Mouse (Mus musculus) erythroblast, embryonic 14.5 days (primary cell): ENCODE measurements around the gene Lnx2. TPM values are rescaled to one million over a fixed set of nuclear protein-coding genes. Genes with fewer than 3 reads are reported as not detected.

Experiments
- H3K27me3 ChIP-seq: 2 replicates; pipeline ENCODE4 v1.6.1; 2012; ENCODE audit warnings: inconsistent platforms; ENCODE audit not compliant: control insufficient read depth
- H3K36me3 ChIP-seq: 2 replicates; pipeline ENCODE4 v1.6.1; 2012; ENCODE audit warnings: mild to moderate bottlenecking, inconsistent platforms; ENCODE audit not compliant: control insufficient read depth
- H3K4me1 ChIP-seq: 2 replicates; pipeline ENCODE4 v1.6.1; 2012; ENCODE audit warnings: inconsistent platforms; ENCODE audit not compliant: control insufficient read depth
- H3K4me3 ChIP-seq: replicated peaks from 2 replicates; pipeline ENCODE3; 2012; ENCODE audit warnings: moderate library complexity, mild to moderate bottlenecking, inconsistent platforms
- H3K9me3 ChIP-seq: 2 replicates; pipeline ENCODE4 v1.6.1; 2012; ENCODE audit warnings: low read length, inconsistent platforms, mixed read lengths; ENCODE audit not compliant: control insufficient read depth
- GATA1 ChIP-seq: IDR thresholded peaks from 2 replicates; pipeline ENCODE4 v1.6.1; 2012; ENCODE audit warnings: low read length, inconsistent platforms, mixed read lengths
- TAL1 ChIP-seq: IDR thresholded peaks from 3 replicates; pipeline ENCODE4 v1.6.1; 2012; ENCODE audit warnings: low read length, inconsistent platforms, mixed read lengths
- polyA plus RNA-seq: library from polyadenylated mRNA; stranded (reverse); fragments of >175 nt; gene quantifications from 2 replicates; pipeline ENCODE4 v1.2.3, GENCODE M21; 2012

The Lnx2 gene
- polyA plus RNA-seq, result 0.10 and 0.14 TPM in 2 replicates

GRCm38 (mm10) chr5:147076026-147076798, at the start of gene Lnx2:
Gene Lnx2 (minus strand): TSS chr5:147076586.
- Histone ChIP-seq H3K27me3 (no peaks in the 10 kb centered on the region), H3K9me3 (no peaks in the 10 kb centered on the region), H3K4me1 (peaks cover 62% of the 10 kb centered on the region), H3K4me3 (peak within 1 kb of the TSS; percentile 92), H3K36me3 (peaks cover 20% of the 10 kb centered on the region)
- TF ChIP-seq TAL1 (no peak), GATA1 (no peak)

- TF ChIP-seq TAL1 (no peak), GATA1 (no peak)
- Histone ChIP-seq H3K4me3 (no peak overlapping the region), H3K9me3 (peaks cover 3% of the 10 kb centered on the region), H3K4me1 (peaks cover 4% of the 10 kb centered on the region; the same call in 1 of the 2 replicates), H3K27me3 (no peaks in the 10 kb centered on the region), H3K36me3 (no peaks in the 10 kb centered on the region)
Observed at GRCm38 (mm10) chr5:147125542-147126185, 49.3 kb upstream of the Lnx2 start.

- peaks cover 4% of the 10 kb centered on the region; the same call in 1 of the 2 replicates for H3K4me1 ChIP-seq
- H3K36me3 ChIP-seq, result no peaks in the 10 kb centered on the region
- peaks cover 3% of the 10 kb centered on the region for H3K9me3 ChIP-seq
- H3K4me3 ChIP-seq, result no peak overlapping the region
- TF ChIP-seq GATA1, result no peak
- no peak for TF ChIP-seq TAL1
- H3K27me3 ChIP-seq, result no peaks in the 10 kb centered on the region
Observed at GRCm38 (mm10) chr5:147124794-147125193, 48.4 kb upstream of the Lnx2 start.

- Histone ChIP-seq H3K9me3 (peaks cover 5% of the 10 kb centered on the region), H3K4me1 (peaks cover 4% of the 10 kb centered on the region; the same call in 1 of the 2 replicates), H3K36me3 (no peaks in the 10 kb centered on the region), H3K27me3 (no peaks in the 10 kb centered on the region), H3K4me3 (no peak overlapping the region)
- TF ChIP-seq GATA1 (no peak), TAL1 (no peak)
Observed at GRCm38 (mm10) chr5:147121146-147121545, 44.8 kb upstream of the Lnx2 start.

- Histone ChIP-seq H3K4me1 (no peaks in the 10 kb centered on the region), H3K4me3 (no peak overlapping the region), H3K27me3 (no peaks in the 10 kb centered on the region), H3K36me3 (peaks cover 12% of the 10 kb centered on the region), H3K9me3 (peaks cover 28% of the 10 kb centered on the region)
- TF ChIP-seq GATA1 (no peak), TAL1 (no peak)
Observed at GRCm38 (mm10) chr5:147117027-147117426, 40.6 kb upstream of the Lnx2 start.

GRCm38 (mm10) chr5:147115631-147116030, 39.2 kb upstream of the Lnx2 start:
- Histone ChIP-seq H3K27me3 (no peaks in the 10 kb centered on the region), H3K9me3 (peaks cover 31% of the 10 kb centered on the region), H3K36me3 (peaks cover 21% of the 10 kb centered on the region), H3K4me3 (no peak overlapping the region), H3K4me1 (no peaks in the 10 kb centered on the region)
- TF ChIP-seq GATA1, result no peak
- no peak for TF ChIP-seq TAL1

- Histone ChIP-seq H3K36me3 (peaks cover 28% of the 10 kb centered on the region), H3K27me3 (no peaks in the 10 kb centered on the region), H3K9me3 (peaks cover 38% of the 10 kb centered on the region), H3K4me1 (no peaks in the 10 kb centered on the region), H3K4me3 (no peak overlapping the region)
- no peak for TF ChIP-seq TAL1
- TF ChIP-seq GATA1, result no peak
Observed at GRCm38 (mm10) chr5:147114738-147115137, 38.4 kb upstream of the Lnx2 start.

GRCm38 (mm10) chr5:147108861-147109591, 32.6 kb upstream of the Lnx2 start:
- no peak for TF ChIP-seq GATA1
- no peak for TF ChIP-seq TAL1
- Histone ChIP-seq H3K4me3 (no peak overlapping the region), H3K4me1 (no peaks in the 10 kb centered on the region), H3K27me3 (no peaks in the 10 kb centered on the region), H3K9me3 (peaks cover 32% of the 10 kb centered on the region), H3K36me3 (peaks cover 65% of the 10 kb centered on the region)

GRCm38 (mm10) chr5:147107276-147107675, 30.9 kb upstream of the Lnx2 start:
- H3K9me3 ChIP-seq, result peaks cover 21% of the 10 kb centered on the region
- no peaks in the 10 kb centered on the region for H3K27me3 ChIP-seq
- TF ChIP-seq GATA1 (no peak), TAL1 (no peak)
- H3K4me1 ChIP-seq, result no peaks in the 10 kb centered on the region
- peaks cover 68% of the 10 kb centered on the region for H3K36me3 ChIP-seq
- no peak overlapping the region for H3K4me3 ChIP-seq
